Mouse (Mus musculus) neural tube, embryonic 12.5 days (tissue): ENCODE results near the gene Gm26938. TPM values are rescaled to one million over a fixed set of nuclear protein-coding genes. Genes with fewer than 3 reads are reported as not detected.

Experiments used
- ATAC-seq: fragments of 200-750 bp; cut with Nextera tagmentation; 2 replicates; pipeline ENCODE4 v1.8.0; 2017; ENCODE audit warnings: low read depth, mild to moderate bottlenecking, moderate TSS enrichment, moderate library complexity; ENCODE audit not compliant: low FRiP score
- H3K27ac ChIP-seq: fragments of 300-500 bp; sonication (generic); 2 replicates; pipeline ENCODE4 v1.5.1; 2016
- H3K27me3 ChIP-seq: fragments of 300-500 bp; sonication (generic); replicated peaks from 2 replicates; pipeline ENCODE4 v1.6.1; 2016; ENCODE audit warnings: mild to moderate bottlenecking
- H3K36me3 ChIP-seq: fragments of 300-500 bp; sonication (generic); 2 replicates; pipeline ENCODE4 v1.6.1; 2016; ENCODE audit warnings: mild to moderate bottlenecking
- H3K4me1 ChIP-seq: fragments of 300-500 bp; sonication (generic); 2 replicates; pipeline ENCODE4 v1.6.1; 2016
- H3K4me2 ChIP-seq: fragments of 300-500 bp; sonication (generic); replicated peaks from 2 replicates; pipeline ENCODE4 v1.6.1; 2016; ENCODE audit warnings: mild to moderate bottlenecking
- H3K4me3 ChIP-seq: fragments of 300-500 bp; sonication (generic); 2 replicates; pipeline ENCODE4 v1.5.1; 2016
- H3K9ac ChIP-seq: fragments of 300-500 bp; sonication (generic); 2 replicates; pipeline ENCODE4 v1.6.1; 2016; ENCODE audit warnings: mild to moderate bottlenecking
- H3K9me3 ChIP-seq: fragments of 300-500 bp; sonication (generic); 2 replicates; pipeline ENCODE4 v1.6.1; 2016; ENCODE audit warnings: mild to moderate bottlenecking
- WGBS: fragments of 180-500 bp; shearing (Covaris S2); methylation state at CpG from one replicate; pipeline ENCODE4 v1.1.7; 2016; 5-methylcytosine and 5-hydroxymethylcytosine counted together
- polyA plus RNA-seq: library from polyadenylated mRNA; unstranded; fragments of >200 nt; fragmentation: Nextera tagmentation; extraction: Ambion mirVana; gene quantifications from 2 replicates; pipeline ENCODE4 v1.2.1, GENCODE M21; 2016

Gene Gm26938
- polyA plus RNA-seq, 1 experiment from 2014 or later, result not detected

GRCm38 (mm10) chr5:139829384-139829783 is 3.2 kb upstream of the Gm26938 start:
- Histone ChIP-seq H3K9ac (no peak overlapping the region), H3K27ac (no peak overlapping the region), H3K4me1 (peaks cover 15% of the 10 kb centered on the region), H3K4me2 (no peak overlapping the region), H3K4me3 (no peak overlapping the region), H3K9me3 (no peaks in the 10 kb centered on the region), H3K36me3 (0 out of 2 replicates have a peak, but pooled peaks cover 3% of the 10 kb centered on the region), H3K27me3 (no peaks in the 10 kb centered on the region)
- no peak for ATAC-seq
- 84% methylated on average over 13 of the region's 13 CpGs for WGBS

- WGBS, result 97% methylated on average over 1 of the region's 1 CpGs
- H3K4me1 ChIP-seq, result peaks cover 16% of the 10 kb centered on the region
- H3K4me2 ChIP-seq, result no peak overlapping the region
- H3K27ac ChIP-seq, result no peak overlapping the region
- peaks cover 17% of the 10 kb centered on the region for H3K36me3 ChIP-seq
- no peak overlapping the region for H3K4me3 ChIP-seq
- H3K9me3 ChIP-seq, result no peaks in the 10 kb centered on the region
- no peak for ATAC-seq
- no peaks in the 10 kb centered on the region for H3K27me3 ChIP-seq
- H3K9ac ChIP-seq, result no peak overlapping the region
These were observed 1.4 kb upstream of the Gm26938 start for GRCm38 (mm10) chr5:139827593-139827992.

- peaks cover 24% of the 10 kb centered on the region for H3K36me3 ChIP-seq
- WGBS, result 48% methylated on average over 11 of the region's 11 CpGs
- H3K4me1 ChIP-seq, result peaks cover 23% of the 10 kb centered on the region
- no peaks in the 10 kb centered on the region for H3K27me3 ChIP-seq
- ATAC-seq, result 0 out of 2 replicates have a peak, but pooled peaks have one; percentile 25
- H3K9ac ChIP-seq, result peak overlapping the region; percentile 81
- no peak overlapping the region for H3K27ac ChIP-seq
- peak overlapping the region; percentile 90 for H3K4me3 ChIP-seq
- no peaks in the 10 kb centered on the region for H3K9me3 ChIP-seq
- peak overlapping the region; percentile 96 for H3K4me2 ChIP-seq
These were observed 260 bp downstream of the Gm26938 start for GRCm38 (mm10) chr5:139825947-139826346.

- Histone ChIP-seq H3K9me3 (no peaks in the 10 kb centered on the region), H3K27ac (no peak overlapping the region), H3K4me2 (no peak overlapping the region), H3K4me3 (no peak overlapping the region), H3K36me3 (peaks cover 24% of the 10 kb centered on the region), H3K4me1 (peaks cover 23% of the 10 kb centered on the region), H3K27me3 (no peaks in the 10 kb centered on the region), H3K9ac (no peak overlapping the region)
- ATAC-seq, result no peak
- 92% methylated on average over 10 of the region's 10 CpGs for WGBS
These were observed 1.7 kb downstream of the Gm26938 start for GRCm38 (mm10) chr5:139824531-139824930.

- H3K27ac ChIP-seq, result no peak overlapping the region
- WGBS, result 70% methylated on average over 12 of the region's 12 CpGs
- no peak overlapping the region for H3K9ac ChIP-seq
- H3K9me3 ChIP-seq, result no peaks in the 10 kb centered on the region
- H3K4me3 ChIP-seq, result no peak overlapping the region
- H3K27me3 ChIP-seq, result no peaks in the 10 kb centered on the region
- no peak overlapping the region for H3K4me2 ChIP-seq
- H3K4me1 ChIP-seq, result peaks cover 23% of the 10 kb centered on the region
- H3K36me3 ChIP-seq, result peaks cover 24% of the 10 kb centered on the region
- no peak for ATAC-seq
These were observed 4.4 kb downstream of the Gm26938 start for GRCm38 (mm10) chr5:139821466-139822459.

- peaks cover 10% of the 10 kb centered on the region; the same call in 1 of the 2 replicates for H3K4me1 ChIP-seq
- no peak within 1 kb of the TSS for H3K4me2 ChIP-seq
- ATAC-seq, result no peak
- H3K27me3 ChIP-seq, result peaks cover 11% of the 10 kb centered on the region
- H3K4me3 ChIP-seq, result no peak within 1 kb of the TSS
- no peak within 1 kb of the TSS for H3K9ac ChIP-seq
- WGBS, result 86% methylated on average over 9 of the region's 9 CpGs
- no peak within 1 kb of the TSS for H3K27ac ChIP-seq
- H3K36me3 ChIP-seq, result peaks cover 24% of the 10 kb centered on the region
- H3K9me3 ChIP-seq, result no peaks in the 10 kb centered on the region
These were observed 6.5 kb downstream of the Gm26938 start, which contains the start of gene Tmem184a for GRCm38 (mm10) chr5:139819538-139820181. TSS of gene Tmem184a (minus strand) at chr5:139819917.

- Histone ChIP-seq H3K9ac (no peak overlapping the region), H3K4me3 (no peak overlapping the region), H3K4me1 (peaks cover 12% of the 10 kb centered on the region), H3K27me3 (peaks cover 20% of the 10 kb centered on the region), H3K4me2 (no peak overlapping the region), H3K9me3 (no peaks in the 10 kb centered on the region), H3K27ac (no peak overlapping the region), H3K36me3 (peaks cover 20% of the 10 kb centered on the region)
- ATAC-seq, result no peak
- 54% methylated on average over 4 of the region's 4 CpGs for WGBS
These were observed 7.4 kb downstream of the Gm26938 start for GRCm38 (mm10) chr5:139818801-139819200.

GRCm38 (mm10) chr5:139818056-139818455 is 8.2 kb downstream of the Gm26938 start:
- H3K4me3 ChIP-seq, result no peak overlapping the region
- peaks cover 12% of the 10 kb centered on the region for H3K36me3 ChIP-seq
- 84% methylated on average over 3 of the region's 3 CpGs for WGBS
- H3K27ac ChIP-seq, result no peak overlapping the region
- no peak overlapping the region for H3K4me2 ChIP-seq
- peaks cover 27% of the 10 kb centered on the region for H3K27me3 ChIP-seq
- ATAC-seq, result no peak
- H3K9me3 ChIP-seq, result no peaks in the 10 kb centered on the region
- no peak overlapping the region for H3K9ac ChIP-seq
- H3K4me1 ChIP-seq, result peaks cover 12% of the 10 kb centered on the region

- no peak overlapping the region for H3K27ac ChIP-seq
- H3K9ac ChIP-seq, result no peak overlapping the region
- no peak overlapping the region for H3K4me3 ChIP-seq
- H3K4me2 ChIP-seq, result no peak overlapping the region
- ATAC-seq, result no peak
- peaks cover 8% of the 10 kb centered on the region for H3K4me1 ChIP-seq
- H3K27me3 ChIP-seq, result peaks cover 32% of the 10 kb centered on the region
- H3K9me3 ChIP-seq, result no peaks in the 10 kb centered on the region
- 4% methylated on average over 1 of the region's 1 CpGs for WGBS
- peaks cover 5% of the 10 kb centered on the region for H3K36me3 ChIP-seq
These were observed 8.9 kb downstream of the Gm26938 start for GRCm38 (mm10) chr5:139817292-139817691.

- Histone ChIP-seq H3K4me2 (no peak overlapping the region), H3K4me3 (no peak overlapping the region), H3K9me3 (no peaks in the 10 kb centered on the region), H3K27ac (no peak overlapping the region), H3K36me3 (no peaks in the 10 kb centered on the region), H3K4me1 (peaks cover 4% of the 10 kb centered on the region), H3K27me3 (peaks cover 32% of the 10 kb centered on the region), H3K9ac (no peak overlapping the region)
- ATAC-seq, result no peak
These were observed 9.8 kb downstream of the Gm26938 start for GRCm38 (mm10) chr5:139816445-139816844.

GRCm38 (mm10) chr5:139815964-139816363 is 10.2 kb downstream of the Gm26938 start:
- H3K9me3 ChIP-seq, result no peaks in the 10 kb centered on the region
- 85% methylated on average over 6 of the region's 6 CpGs for WGBS
- H3K4me1 ChIP-seq, result peaks cover 4% of the 10 kb centered on the region
- no peak overlapping the region for H3K9ac ChIP-seq
- H3K27me3 ChIP-seq, result peaks cover 32% of the 10 kb centered on the region
- no peak overlapping the region for H3K27ac ChIP-seq
- no peak overlapping the region for H3K4me2 ChIP-seq
- H3K4me3 ChIP-seq, result no peak overlapping the region
- ATAC-seq, result no peak
- H3K36me3 ChIP-seq, result no peaks in the 10 kb centered on the region

- Histone ChIP-seq H3K9me3 (no peaks in the 10 kb centered on the region), H3K27ac (no peak overlapping the region), H3K36me3 (no peaks in the 10 kb centered on the region), H3K9ac (0 out of 2 replicates have a peak overlapping the region, but pooled peaks have one; percentile 8), H3K4me3 (no peak overlapping the region), H3K27me3 (peaks cover 32% of the 10 kb centered on the region), H3K4me1 (peaks cover 4% of the 10 kb centered on the region), H3K4me2 (no peak overlapping the region)
- WGBS, result 11% methylated on average over 13 of the region's 13 CpGs
- ATAC-seq, result no peak
These were observed 12.2 kb downstream of the Gm26938 start for GRCm38 (mm10) chr5:139813963-139814381.
